Mouse (Mus musculus) kidney, adult 2 months (tissue): ENCODE results near the gene Borcs6.

Source experiments
- CTCF ChIP-seq: fragments of 200-500 bp; conservative IDR thresholded peaks from 2 replicates; pipeline ENCODE4 v1.5.1; 2011; ENCODE audit warnings: low read depth, mild to moderate bottlenecking, control low read depth, low read length, moderate library complexity, mixed read lengths; ENCODE audit not compliant: insufficient read depth, insufficient read length
- POLR2A ChIP-seq: fragments of 200-500 bp; IDR thresholded peaks from one replicate; pipeline ENCODE4 v1.6.1; 2011; ENCODE audit warnings: low read depth, low read length, control low read depth

- TF ChIP-seq POLR2A: no peak
- TF ChIP-seq CTCF: no peak
Measured at GRCm38 (mm10) chr11:69063413-69064201, 4.1 kb downstream of the Borcs6 start.
